Mouse (Mus musculus) gastrocnemius, adult 18-20 months (tissue): ENCODE measurements around the gene Fgfr2. TPM values are rescaled to one million over a fixed set of nuclear protein-coding genes. Genes with fewer than 3 reads are reported as not detected.
"Not testable (repeated sequence)": the region's sequence is repeated elsewhere in the genome, so short reads cannot be mapped to it uniquely, and the experiment has no call there.

ENCODE experiments used
- DNase-seq: peaks from one replicate; pipeline ENCODE4 v3.0.0; 2021; ENCODE audit warnings: low spot score
- total RNA-seq, 2 experiments: library from RNA; stranded (reverse); gene quantifications; 2 replicates each; pipeline ENCODE4 v1.2.3; 2021

Fgfr2 gene
- total RNA-seq, 2 experiments from 2014 or later, result 0.43 to 0.88 TPM

- DNase-seq, result no peak
Observed at GRCm38 (mm10) chr7:131542115-131542871, 1580.9 kb downstream of the Fgfr2 start, which contains the start of gene Hmx3. TSS of gene Hmx3 (plus strand) at chr7:131542867.

DNA sequence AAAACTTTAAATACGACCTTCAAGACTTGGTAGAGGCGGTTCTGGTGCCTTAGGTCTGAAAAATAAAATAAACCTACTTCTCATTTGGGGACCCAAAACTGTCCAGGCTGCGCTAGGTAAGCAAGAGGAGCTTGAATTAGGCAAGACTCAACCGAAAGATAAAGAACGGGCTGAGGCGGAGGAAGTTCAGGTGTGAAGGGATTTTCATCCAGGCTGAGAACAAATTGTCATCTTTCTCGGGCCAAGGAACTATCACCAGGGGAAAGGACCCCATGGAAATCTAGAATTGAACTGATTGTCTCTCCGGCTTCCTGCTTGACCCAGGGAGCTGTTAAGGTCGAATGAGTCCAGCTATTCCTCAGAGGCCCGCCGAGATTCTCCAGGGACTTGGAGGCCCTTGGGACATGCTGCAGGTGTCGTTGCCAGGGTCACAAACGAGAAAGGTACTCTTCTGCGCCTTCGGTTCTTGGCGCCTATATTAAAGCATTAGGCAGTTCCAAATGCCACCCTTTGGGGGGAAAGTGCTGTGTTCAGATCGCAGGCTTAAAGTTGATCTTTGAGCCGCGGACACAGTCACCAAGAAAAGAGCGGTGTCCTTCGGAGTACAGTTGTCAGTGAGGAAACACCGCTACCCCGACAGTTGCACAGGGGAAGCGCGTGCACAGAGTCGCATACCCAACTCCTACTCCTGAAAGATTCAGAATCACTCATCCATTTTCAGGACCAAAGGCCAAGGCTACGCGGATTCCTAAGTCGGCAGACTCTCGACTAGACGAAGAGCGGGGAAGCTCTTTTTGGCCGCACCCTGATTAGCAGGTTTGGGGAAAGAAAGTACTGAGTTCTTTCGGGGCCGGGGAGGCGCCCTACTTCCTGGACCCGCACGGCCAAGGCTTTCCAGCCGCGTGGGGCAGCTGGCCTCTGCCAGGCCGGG, 1581.7 kb downstream of the Fgfr2 start:
- no peak for DNase-seq

- peak; percentile 83 for DNase-seq
Observed at GRCm38 (mm10) chr7:131539979-131540378, 1583.2 kb downstream of the Fgfr2 start.

DNA sequence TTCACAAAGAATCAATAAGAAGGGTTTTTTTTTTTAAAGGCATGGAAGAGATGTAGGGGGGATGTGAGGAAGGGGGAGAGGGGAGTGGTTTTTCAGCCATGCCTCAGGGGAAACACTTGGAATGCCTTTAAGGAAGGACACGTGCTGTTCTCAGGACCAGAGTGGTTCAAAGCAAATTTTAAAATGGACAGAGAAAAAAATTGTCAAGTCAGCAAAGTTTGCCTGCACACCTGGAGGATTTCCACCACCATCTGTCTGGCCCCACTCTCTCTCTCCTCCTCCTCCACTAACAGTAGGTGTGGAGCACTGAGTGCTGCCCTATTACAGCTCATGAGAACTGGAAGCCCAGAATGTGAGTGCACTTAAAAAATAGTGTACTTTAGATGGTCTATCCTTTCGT, 1619.4 kb downstream of the Fgfr2 start:
- DNase-seq, result no peak

- no peak for DNase-seq
Observed at GRCm38 (mm10) chr7:131478403-131478802, 1644.7 kb downstream of the Fgfr2 start.

DNA sequence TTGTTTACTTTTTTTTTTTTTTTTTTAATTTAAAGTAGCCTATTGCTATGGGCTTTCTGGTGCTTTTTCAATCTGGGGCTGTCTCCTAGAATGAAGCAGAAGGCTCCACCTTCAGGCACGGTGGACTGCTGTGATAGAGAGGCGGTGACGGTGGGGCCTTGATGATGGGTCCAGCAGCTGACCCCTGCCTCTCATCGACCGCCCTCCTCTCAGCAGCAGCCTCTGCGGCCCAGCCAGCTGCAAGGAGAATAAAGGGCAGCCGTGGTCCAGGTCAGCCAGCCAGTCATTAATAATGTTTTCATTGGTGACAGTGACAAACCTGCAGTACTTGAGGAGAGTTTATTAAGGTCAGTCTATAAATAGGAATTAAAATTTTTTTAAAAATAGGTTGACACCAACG, 1646.0 kb downstream of the Fgfr2 start:
- no peak for DNase-seq

- DNase-seq, result no peak
Observed at GRCm38 (mm10) chr7:131471551-131471950, 1651.6 kb downstream of the Fgfr2 start.

- DNase-seq, result no peak
Observed at GRCm38 (mm10) chr7:131469506-131469905, 1653.6 kb downstream of the Fgfr2 start.

- DNase-seq, result no peak
Observed at GRCm38 (mm10) chr7:131467312-131467711, 1655.8 kb downstream of the Fgfr2 start.

- no peak for DNase-seq
Observed at GRCm38 (mm10) chr7:131465735-131466134, 1657.4 kb downstream of the Fgfr2 start.

DNA sequence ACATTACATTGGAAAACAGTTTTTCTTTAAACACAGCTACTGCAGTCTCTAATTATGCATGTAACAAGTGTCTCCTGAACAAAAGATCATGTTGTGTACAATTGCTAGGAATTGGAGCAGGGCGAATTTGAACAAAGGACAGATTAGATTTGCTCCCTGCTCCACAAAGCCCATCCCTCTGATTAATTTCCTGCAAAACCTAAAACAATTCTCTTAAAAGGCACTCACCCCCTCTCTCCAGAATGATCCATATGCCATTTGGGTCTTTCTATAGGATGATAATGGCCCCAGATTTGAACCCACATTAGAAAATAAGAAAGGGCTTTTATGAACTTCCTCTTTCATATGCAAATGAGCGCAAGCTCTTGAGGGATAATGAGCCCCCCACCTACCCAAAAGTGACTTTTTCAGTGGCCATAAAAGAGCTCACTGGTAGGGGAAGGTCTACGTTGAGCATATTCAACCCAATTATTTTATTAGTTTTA, 1658.0 kb downstream of the Fgfr2 start:
- no peak for DNase-seq

GRCm38 (mm10) chr7:131456714-131457113, 1666.4 kb downstream of the Fgfr2 start:
- DNase-seq, result no peak

DNA sequence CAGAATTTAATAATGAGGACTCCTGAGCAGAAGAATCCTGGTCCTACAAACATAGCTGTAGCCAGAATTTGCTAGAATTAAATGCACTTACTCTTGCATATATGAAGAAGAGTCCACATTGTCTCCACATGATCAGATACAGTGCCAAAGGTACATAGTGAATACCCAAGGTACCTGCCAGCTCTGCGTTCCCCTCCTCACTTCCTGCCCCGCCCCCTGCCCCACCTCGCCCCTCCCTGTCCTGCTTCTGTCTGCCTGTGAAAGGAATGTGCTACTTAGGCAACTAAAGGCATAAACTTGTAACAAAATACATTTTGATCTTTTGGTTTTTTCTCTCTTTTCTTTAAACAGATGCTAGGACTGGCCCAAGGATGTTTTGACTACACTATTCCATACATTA, 1686.1 kb downstream of the Fgfr2 start:
- no peak for DNase-seq

DNA sequence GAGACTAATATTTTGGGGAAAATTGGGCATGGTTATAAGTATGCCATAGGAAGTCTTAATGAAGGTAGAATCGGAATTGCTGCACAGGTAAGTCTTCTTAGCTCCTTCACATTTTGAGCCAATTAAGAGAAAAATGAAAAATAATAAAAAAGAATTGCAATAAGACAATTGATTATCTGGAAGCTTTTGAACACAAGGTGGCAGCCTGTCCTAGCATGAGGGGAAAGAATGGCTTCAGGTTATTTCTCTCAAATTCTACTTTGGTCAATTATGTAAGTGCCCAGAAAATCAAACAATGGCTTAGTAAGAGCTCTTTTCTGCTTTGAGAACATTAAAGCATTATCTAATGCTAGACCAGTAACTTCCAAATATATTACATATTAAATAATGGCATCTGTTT, 1688.9 kb downstream of the Fgfr2 start:
- DNase-seq, result no peak

DNA sequence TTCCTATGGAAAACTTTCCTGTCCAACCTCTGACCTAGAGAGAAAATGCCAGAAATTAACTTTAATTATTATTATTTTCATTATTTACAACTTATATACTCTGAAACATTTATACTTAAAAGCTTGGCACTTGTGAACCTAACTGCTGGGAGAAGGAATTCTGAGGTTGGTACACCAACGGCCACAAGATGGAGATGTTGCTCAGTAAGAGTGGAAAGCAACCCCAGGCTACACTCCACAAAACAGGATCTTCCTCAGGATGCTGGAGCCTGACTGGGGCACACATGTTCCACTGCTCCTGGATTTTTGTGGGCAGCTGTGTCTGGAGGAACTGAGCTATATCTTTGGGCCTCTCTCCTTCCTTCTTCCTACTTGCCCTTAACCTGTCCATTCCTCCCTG, 1690.9 kb downstream of the Fgfr2 start:
- no peak for DNase-seq

DNA sequence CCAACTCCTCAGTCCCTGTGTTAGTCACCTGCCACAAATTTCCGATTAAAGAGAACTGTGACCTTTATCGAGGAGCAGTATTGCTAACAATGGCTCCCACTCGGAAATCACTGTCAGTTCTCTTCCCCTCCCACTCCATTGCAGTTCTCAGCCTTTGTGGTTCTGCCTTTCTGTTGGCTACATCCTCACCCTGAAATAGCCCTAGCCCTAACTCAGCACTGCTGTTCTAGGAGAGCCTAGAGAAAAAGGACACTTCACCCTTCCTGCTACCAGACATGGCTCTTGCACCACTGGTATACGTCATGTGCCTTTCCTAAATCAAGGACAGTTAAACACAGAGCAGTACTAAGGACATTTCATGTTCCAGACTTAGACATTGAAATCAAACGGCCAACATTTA, 1695.8 kb downstream of the Fgfr2 start:
- DNase-seq, result no peak

- DNase-seq, result no peak
Observed at GRCm38 (mm10) chr7:131424912-131425311, 1698.2 kb downstream of the Fgfr2 start.

DNA sequence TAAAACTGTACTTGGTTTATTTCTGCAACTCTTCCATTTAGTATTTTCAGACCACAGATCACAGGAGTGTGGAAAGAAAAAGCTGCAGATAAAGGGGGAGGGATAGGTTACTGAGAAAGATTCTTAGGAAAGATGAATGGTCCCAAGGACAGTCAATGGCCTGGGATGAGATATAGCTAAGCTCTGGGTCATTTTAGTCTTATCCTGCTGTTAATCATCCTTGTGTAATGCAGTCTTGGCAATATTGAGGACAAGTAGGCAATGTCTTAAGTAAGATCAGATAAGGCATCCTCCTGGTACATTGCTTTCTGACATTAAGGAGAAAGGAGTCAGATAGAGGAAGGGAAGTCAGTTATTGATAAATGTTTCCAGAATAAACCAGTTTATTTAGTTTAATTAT, 1705.5 kb downstream of the Fgfr2 start:
- DNase-seq, result no peak

DNA sequence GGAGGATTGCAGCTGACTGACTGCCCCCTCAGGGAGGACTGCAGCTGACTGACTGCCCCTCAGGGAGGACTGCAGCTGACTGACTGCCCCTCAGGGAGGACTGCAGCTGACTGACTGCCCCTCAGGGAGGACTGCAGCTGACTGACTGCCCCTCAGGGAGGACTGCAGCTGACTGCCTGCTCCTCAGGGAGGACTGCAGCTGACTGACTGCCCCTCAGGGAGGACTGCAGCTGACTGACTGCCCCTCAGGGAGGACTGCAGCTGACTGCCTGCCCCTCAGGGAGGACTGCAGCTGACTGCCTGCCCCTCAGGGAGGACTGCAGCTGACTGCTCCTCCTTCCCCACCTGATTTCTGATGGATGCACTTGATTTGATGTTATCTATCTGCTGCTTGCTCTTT, 1706.4 kb downstream of the Fgfr2 start:
- not testable (repeated sequence) for DNase-seq

- no peak for DNase-seq
Observed at GRCm38 (mm10) chr7:131411941-131412270, 1711.2 kb downstream of the Fgfr2 start.

GRCm38 (mm10) chr7:131411221-131411940, 1711.8 kb downstream of the Fgfr2 start:
- DNase-seq, result peak; percentile 45
